9 mouse cellular contexts compared by ENCODE assay signal in genomic region chr7:45744387-45744786, GRCm38 (mm10). TPM values are rescaled to one million over a fixed set of nuclear protein-coding genes. Genes with fewer than 3 reads are reported as not detected.
DNase-seq lines count a peak whose midpoint lies in the region; ATAC-seq and TF ChIP-seq lines count a peak whose summit lies in the region.
"Had no signal": no experiment of that assay in that cellular context is flagged by ENCODE, and none has a peak within 500 bp of the region (broad histone marks: within the 10 kb centered on the region; RNA-seq: fewer than 3 reads in every experiment).

No protein-coding gene starts in this region.

- no peak overlapping the region for H3K4me2 ChIP-seq in midbrain, embryonic 11.5 days
- H3K4me2 ChIP-seq in midbrain, embryonic 16.5 days (ENCODE audit: low read length), result no peak overlapping the region
- H3K4me2 ChIP-seq in intestine, postnatal 0 days (replicated peaks; ENCODE audit: low read depth), result no peak overlapping the region
- H3K4me2 ChIP-seq: midbrain, embryonic 12.5 days had no signal

- no peak overlapping the region for H3K4me3 ChIP-seq in midbrain, embryonic 11.5 days (ENCODE audit: low read depth, low read length)
- H3K4me3 ChIP-seq in midbrain, embryonic 16.5 days (ENCODE audit: low read depth, low read length), result no peak overlapping the region
- no peak overlapping the region for H3K4me3 ChIP-seq in intestine, postnatal 0 days (ENCODE audit: low read depth, low read length)
- H3K4me3 ChIP-seq in limb, embryonic 10.5 days, result no peak overlapping the region
- H3K4me3 ChIP-seq: midbrain, embryonic 12.5 days had no signal

- DNase-seq in midbrain, embryonic 11.5 days (ENCODE audit: low spot score, missing footprints), result peak; percentile 91
- peak; percentile 76 for DNase-seq in ZHBTc4 (ENCODE audit: low read depth, low spot score)
- peak; percentile 88 for DNase-seq in embryo, embryonic 10 days (ENCODE audit: low spot score)
- peak; percentile 65 for DNase-seq in limb, embryonic 10.5 days (ENCODE audit: low spot score)
- DNase-seq in right cerebral cortex, postnatal 10 days (ENCODE audit: low spot score in 2 of 2), result peak; percentile 79 to 80

- no peaks in the 10 kb centered on the region for H3K27me3 ChIP-seq in midbrain, embryonic 11.5 days (ENCODE audit: control insufficient read depth, insufficient read depth, low read length)
- no peaks in the 10 kb centered on the region; the same call in 1 of the 2 replicates for H3K27me3 ChIP-seq in midbrain, embryonic 16.5 days (ENCODE audit: control insufficient read depth, insufficient read depth, low read depth, low read length)
- H3K27me3 ChIP-seq in intestine, postnatal 0 days (replicated peaks; ENCODE audit: control insufficient read depth, insufficient read depth, low read length), result no peaks in the 10 kb centered on the region
- H3K27me3 ChIP-seq in limb, embryonic 10.5 days (ENCODE audit: low read depth, poor library complexity, severe bottlenecking), result peaks cover 9% of the 10 kb centered on the region; the same call in 1 of the 2 replicates

- TF ChIP-seq CTCF in intestine, postnatal 0 days (IDR thresholded peaks at IDR 0.05; ENCODE audit: low read depth), result no peak

- no peaks in the 10 kb centered on the region for H3K36me3 ChIP-seq in midbrain, embryonic 11.5 days (ENCODE audit: control insufficient read depth, insufficient read depth, low read length)
- no peaks in the 10 kb centered on the region for H3K36me3 ChIP-seq in midbrain, embryonic 16.5 days (ENCODE audit: control insufficient read depth, insufficient read depth, low read length)
- H3K36me3 ChIP-seq in intestine, postnatal 0 days (ENCODE audit: control insufficient read depth, insufficient read depth), result no peaks in the 10 kb centered on the region
- H3K36me3 ChIP-seq in limb, embryonic 10.5 days, result no peaks in the 10 kb centered on the region
- H3K36me3 ChIP-seq: midbrain, embryonic 12.5 days had no signal

- no peaks in the 10 kb centered on the region for H3K4me1 ChIP-seq in midbrain, embryonic 11.5 days (ENCODE audit: control insufficient read depth, insufficient read depth, low read length)
- H3K4me1 ChIP-seq in midbrain, embryonic 16.5 days (ENCODE audit: control insufficient read depth, insufficient read depth, low read length), result peaks cover under 1% of the 10 kb centered on the region; the same call in 1 of the 2 replicates
- no peaks in the 10 kb centered on the region for H3K4me1 ChIP-seq in intestine, postnatal 0 days (replicated peaks; ENCODE audit: control insufficient read depth, insufficient read depth, low read length)
- H3K4me1 ChIP-seq in limb, embryonic 10.5 days, result peaks cover 13% of the 10 kb centered on the region
- H3K4me1 ChIP-seq: midbrain, embryonic 12.5 days had no signal

- no peak overlapping the region for H3K9ac ChIP-seq in midbrain, embryonic 11.5 days (ENCODE audit: low read length)
- H3K9ac ChIP-seq in midbrain, embryonic 16.5 days (ENCODE audit: low read depth, low read length), result no peak overlapping the region
- H3K9ac ChIP-seq in intestine, postnatal 0 days (ENCODE audit: low read depth, low read length), result no peak overlapping the region
- H3K9ac ChIP-seq: midbrain, embryonic 12.5 days had no signal

- ATAC-seq in midbrain, embryonic 11.5 days (ENCODE audit: low FRiP score), result no peak
- no peak for ATAC-seq in midbrain, embryonic 16.5 days
- ATAC-seq in intestine, postnatal 0 days, result peak; percentile 88
- ATAC-seq in megakaryocyte-erythroid progenitor cell, adult 5-6 weeks (replicated peaks; ENCODE audit: low FRiP score, low TSS enrichment, poor library complexity, severe bottlenecking), result no peak

- H3K27ac ChIP-seq in midbrain, embryonic 11.5 days (ENCODE audit: low read depth, low read length), result no peak overlapping the region
- H3K27ac ChIP-seq in midbrain, embryonic 16.5 days (ENCODE audit: low read length), result no peak overlapping the region
- H3K27ac ChIP-seq in intestine, postnatal 0 days (ENCODE audit: low read depth, low read length), result no peak overlapping the region
- no peak overlapping the region for H3K27ac ChIP-seq in limb, embryonic 10.5 days
- H3K27ac ChIP-seq: midbrain, embryonic 12.5 days had no signal

- WGBS in midbrain, embryonic 11.5 days, result 53% methylated on average over 2 of the region's 2 CpGs
- WGBS in midbrain, embryonic 16.5 days, result 46% methylated on average over 2 of the region's 2 CpGs
- 26% methylated on average over 2 of the region's 2 CpGs for WGBS in intestine, postnatal 0 days
- 35% methylated on average over 2 of the region's 2 CpGs for WGBS in limb, embryonic 10.5 days

- H3K9me3 ChIP-seq in midbrain, embryonic 11.5 days (ENCODE audit: control insufficient read depth, low read length), result 0 out of 2 replicates have a peak, but pooled peaks cover 4% of the 10 kb centered on the region
- H3K9me3 ChIP-seq in midbrain, embryonic 16.5 days (replicated peaks; ENCODE audit: control insufficient read depth, low read length, poor library complexity, severe bottlenecking), result no peaks in the 10 kb centered on the region
- H3K9me3 ChIP-seq in intestine, postnatal 0 days (ENCODE audit: control insufficient read depth), result no peaks in the 10 kb centered on the region
- H3K9me3 ChIP-seq in limb, embryonic 10.5 days (replicated peaks), result no peaks in the 10 kb centered on the region
- H3K9me3 ChIP-seq: midbrain, embryonic 12.5 days had no signal

RNA-seq across cellular contexts. Expression of gene Spaca4, which starts 18.8 kb away (rescaled TPM):
- polyA plus RNA-seq in midbrain, embryonic 11.5 days (2014; fragmentation: Nextera tagmentation; extraction: Ambion mirVana), result not detected in 2 replicates
- not detected in 2 replicates for polyA plus RNA-seq in midbrain, embryonic 16.5 days (2015; fragmentation: Nextera tagmentation; extraction: Ambion mirVana)
- 0.17 and 0.22 TPM in 2 replicates for polyA plus RNA-seq in intestine, postnatal 0 days (2015; fragmentation: Nextera tagmentation; extraction: Ambion mirVana)
- polyA plus RNA-seq in limb, embryonic 10.5 days (2016; fragmentation: Nextera tagmentation; extraction: Ambion mirVana), result not detected in 2 replicates
- total RNA-seq in megakaryocyte-erythroid progenitor cell, adult 5-6 weeks (2014; fragmentation: Nextera tagmentation), result not detected in 2 replicates
- total RNA-seq in megakaryocyte-erythroid progenitor cell, adult 5-6 weeks (2017), result not detected in 2 replicates
- polyA plus RNA-seq: midbrain, embryonic 12.5 days had no signal

RNA-seq across cellular contexts. Expression of gene Fam83e, which starts 23.4 kb away (rescaled TPM):
- 0.57 and 1.4 TPM in 2 replicates for polyA plus RNA-seq in midbrain, embryonic 11.5 days (2014; fragmentation: Nextera tagmentation; extraction: Ambion mirVana)
- polyA plus RNA-seq in midbrain, embryonic 16.5 days (2015; fragmentation: Nextera tagmentation; extraction: Ambion mirVana), result 0.48 and 0.62 TPM in 2 replicates
- polyA plus RNA-seq in intestine, postnatal 0 days (2015; fragmentation: Nextera tagmentation; extraction: Ambion mirVana), result 16.6 and 16.7 TPM in 2 replicates
- polyA plus RNA-seq in limb, embryonic 10.5 days (2016; fragmentation: Nextera tagmentation; extraction: Ambion mirVana), result 2.1 and 2.4 TPM in 2 replicates
- total RNA-seq in megakaryocyte-erythroid progenitor cell, adult 5-6 weeks (2014; fragmentation: Nextera tagmentation), result 1.1 and 2.1 TPM in 2 replicates
- 0.61 and 2.9 TPM in 2 replicates for total RNA-seq in megakaryocyte-erythroid progenitor cell, adult 5-6 weeks (2017)

RNA-seq across cellular contexts. Expression of gene Sphk2, which starts 26.6 kb away (rescaled TPM):
- 11.8 and 14.9 TPM in 2 replicates for polyA plus RNA-seq in midbrain, embryonic 11.5 days (2014; fragmentation: Nextera tagmentation; extraction: Ambion mirVana)
- 21.9 and 23.0 TPM in 2 replicates for polyA plus RNA-seq in midbrain, embryonic 16.5 days (2015; fragmentation: Nextera tagmentation; extraction: Ambion mirVana)
- 55.1 and 55.9 TPM in 2 replicates for polyA plus RNA-seq in intestine, postnatal 0 days (2015; fragmentation: Nextera tagmentation; extraction: Ambion mirVana)
- 45.5 and 49.3 TPM in 2 replicates for polyA plus RNA-seq in limb, embryonic 10.5 days (2016; fragmentation: Nextera tagmentation; extraction: Ambion mirVana)
- 16.3 and 19.8 TPM in 2 replicates for total RNA-seq in megakaryocyte-erythroid progenitor cell, adult 5-6 weeks (2014; fragmentation: Nextera tagmentation)
- 7.5 and 7.8 TPM in 2 replicates for total RNA-seq in megakaryocyte-erythroid progenitor cell, adult 5-6 weeks (2017)

RNA-seq across cellular contexts. Expression of gene Rpl18, which starts 29.1 kb away (rescaled TPM):
- polyA plus RNA-seq in midbrain, embryonic 11.5 days (2014; fragmentation: Nextera tagmentation; extraction: Ambion mirVana), result 878 and 933 TPM in 2 replicates
- 475 and 495 TPM in 2 replicates for polyA plus RNA-seq in midbrain, embryonic 16.5 days (2015; fragmentation: Nextera tagmentation; extraction: Ambion mirVana)
- 708 and 740 TPM in 2 replicates for polyA plus RNA-seq in intestine, postnatal 0 days (2015; fragmentation: Nextera tagmentation; extraction: Ambion mirVana)
- 1,218 and 1,459 TPM in 2 replicates for polyA plus RNA-seq in limb, embryonic 10.5 days (2016; fragmentation: Nextera tagmentation; extraction: Ambion mirVana)
- total RNA-seq in megakaryocyte-erythroid progenitor cell, adult 5-6 weeks (2014; fragmentation: Nextera tagmentation), result 2,679 and 3,223 TPM in 2 replicates
- total RNA-seq in megakaryocyte-erythroid progenitor cell, adult 5-6 weeks (2017), result 1,594 and 2,062 TPM in 2 replicates

RNA-seq across cellular contexts. Expression of gene Lmtk3, which starts 39.2 kb away (rescaled TPM):
- 4.6 and 4.8 TPM in 2 replicates for polyA plus RNA-seq in midbrain, embryonic 11.5 days (2014; fragmentation: Nextera tagmentation; extraction: Ambion mirVana)
- polyA plus RNA-seq in midbrain, embryonic 16.5 days (2015; fragmentation: Nextera tagmentation; extraction: Ambion mirVana), result 19.6 and 26.7 TPM in 2 replicates
- 0.08 and 0.29 TPM in 2 replicates for polyA plus RNA-seq in intestine, postnatal 0 days (2015; fragmentation: Nextera tagmentation; extraction: Ambion mirVana)
- polyA plus RNA-seq in limb, embryonic 10.5 days (2016; fragmentation: Nextera tagmentation; extraction: Ambion mirVana), result 2.2 and 3.2 TPM in 2 replicates
- total RNA-seq in megakaryocyte-erythroid progenitor cell, adult 5-6 weeks (2014; fragmentation: Nextera tagmentation), result not detected in 2 replicates
- total RNA-seq in megakaryocyte-erythroid progenitor cell, adult 5-6 weeks (2017), result not detected in 2 replicates
